Mouse (Mus musculus): Measurements from ENCODE around the gene Jmjd1c. TPM values are rescaled to one million over a fixed set of nuclear protein-coding genes. Genes with fewer than 3 reads are reported as not detected.

The Jmjd1c gene
- polyA plus RNA-seq, 2 experiments = 34.5 to 52.2 TPM

- no peak for DNase-seq (ENCODE audit: low spot score)
- Histone ChIP-seq H3K4me1 (ENCODE audit: control insufficient read depth, insufficient read depth, low read length) (peaks cover 9% of the 10 kb centered on the region), H3K4me2 (replicated peaks; ENCODE audit: low read depth, low read length, severe bottlenecking) (no peak overlapping the region), H3K27ac (replicated peaks; ENCODE audit: low read depth, low read length) (no peak overlapping the region), H3K4me3 (replicated peaks; ENCODE audit: low read length) (no peak overlapping the region), H3K36me3 (ENCODE audit: control insufficient read depth, insufficient read depth, low read length) (peaks cover 10% of the 10 kb centered on the region; the same call in 1 of the 2 replicates), H3K9ac (ENCODE audit: low read depth, low read length, severe bottlenecking) (no peak overlapping the region), H3K9me3 (ENCODE audit: control insufficient read depth, low read length) (no peaks in the 10 kb centered on the region), H3K27me3 (ENCODE audit: control insufficient read depth, insufficient read depth, low read length) (no peaks in the 10 kb centered on the region)
- ATAC-seq (ENCODE audit: low FRiP score, low read depth) = no peak
- no peak for TF ChIP-seq POLR2A (IDR thresholded peaks at IDR 0.05; ENCODE audit: borderline replicate concordance, extremely low read depth, insufficient read depth, insufficient read length)
- 95% methylated on average over 1 of the region's 1 CpGs for WGBS
Observed at GRCm38 (mm10) chr10:67190261-67190660, 94.3 kb downstream of the Jmjd1c start.

- Histone ChIP-seq H3K9me3 (ENCODE audit: control insufficient read depth, low read length) (no peaks in the 10 kb centered on the region), H3K4me1 (ENCODE audit: control insufficient read depth, insufficient read depth, low read length) (peaks cover 12% of the 10 kb centered on the region), H3K27ac (replicated peaks; ENCODE audit: low read depth, low read length) (no peak overlapping the region), H3K4me2 (replicated peaks; ENCODE audit: low read depth, low read length, severe bottlenecking) (no peak overlapping the region), H3K9ac (ENCODE audit: low read depth, low read length, severe bottlenecking) (no peak overlapping the region), H3K27me3 (ENCODE audit: control insufficient read depth, insufficient read depth, low read length) (no peaks in the 10 kb centered on the region), H3K4me3 (replicated peaks; ENCODE audit: low read length) (no peak overlapping the region), H3K36me3 (ENCODE audit: control insufficient read depth, insufficient read depth, low read length) (peaks cover 10% of the 10 kb centered on the region; the same call in 1 of the 2 replicates)
- no peak for DNase-seq (ENCODE audit: low spot score)
- ATAC-seq (ENCODE audit: low FRiP score, low read depth) = no peak
- 87% methylated on average over 3 of the region's 3 CpGs for WGBS
- TF ChIP-seq POLR2A (IDR thresholded peaks at IDR 0.05; ENCODE audit: borderline replicate concordance, extremely low read depth, insufficient read depth, insufficient read length) = no peak
Observed at GRCm38 (mm10) chr10:67192366-67192765, 96.4 kb downstream of the Jmjd1c start.

GRCm38 (mm10) chr10:67193003-67193652, 97.2 kb downstream of the Jmjd1c start:
- no peak for TF ChIP-seq POLR2A (IDR thresholded peaks at IDR 0.05; ENCODE audit: borderline replicate concordance, extremely low read depth, insufficient read depth, insufficient read length)
- H3K27me3 ChIP-seq (ENCODE audit: control insufficient read depth, insufficient read depth, low read length) = no peaks in the 10 kb centered on the region
- H3K4me1 ChIP-seq (ENCODE audit: control insufficient read depth, insufficient read depth, low read length) = peaks cover 6% of the 10 kb centered on the region; the same call in 1 of the 2 replicates
- H3K27ac ChIP-seq (replicated peaks; ENCODE audit: low read depth, low read length) = no peak overlapping the region
- H3K4me3 ChIP-seq (replicated peaks; ENCODE audit: low read length) = no peak overlapping the region
- no peak overlapping the region for H3K4me2 ChIP-seq (replicated peaks; ENCODE audit: low read depth, low read length, severe bottlenecking)
- 48% methylated on average over 3 of the region's 3 CpGs for WGBS
- DNase-seq (ENCODE audit: low spot score) (no peak), ATAC-seq (ENCODE audit: low FRiP score, low read depth) (no peak)
- H3K36me3 ChIP-seq (ENCODE audit: control insufficient read depth, insufficient read depth, low read length) = peaks cover 10% of the 10 kb centered on the region; the same call in 1 of the 2 replicates
- H3K9ac ChIP-seq (ENCODE audit: low read depth, low read length, severe bottlenecking) = no peak overlapping the region
- H3K9me3 ChIP-seq (ENCODE audit: control insufficient read depth, low read length) = no peaks in the 10 kb centered on the region

GRCm38 (mm10) chr10:67194046-67194445, 98.1 kb downstream of the Jmjd1c start:
- Histone ChIP-seq H3K9me3 (ENCODE audit: control insufficient read depth, low read length) (no peaks in the 10 kb centered on the region), H3K36me3 (ENCODE audit: control insufficient read depth, insufficient read depth, low read length) (peaks cover 10% of the 10 kb centered on the region; the same call in 1 of the 2 replicates), H3K9ac (ENCODE audit: low read depth, low read length, severe bottlenecking) (no peak overlapping the region), H3K27ac (replicated peaks; ENCODE audit: low read depth, low read length) (no peak overlapping the region), H3K4me2 (replicated peaks; ENCODE audit: low read depth, low read length, severe bottlenecking) (no peak overlapping the region), H3K4me3 (replicated peaks; ENCODE audit: low read length) (no peak overlapping the region), H3K4me1 (ENCODE audit: control insufficient read depth, insufficient read depth, low read length) (peaks cover 4% of the 10 kb centered on the region; the same call in 1 of the 2 replicates), H3K27me3 (ENCODE audit: control insufficient read depth, insufficient read depth, low read length) (no peaks in the 10 kb centered on the region)
- DNase-seq (ENCODE audit: low spot score) = no peak
- WGBS = 91% methylated on average over 3 of the region's 3 CpGs
- no peak for ATAC-seq (ENCODE audit: low FRiP score, low read depth)
- TF ChIP-seq POLR2A (IDR thresholded peaks at IDR 0.05; ENCODE audit: borderline replicate concordance, extremely low read depth, insufficient read depth, insufficient read length) = no peak

GRCm38 (mm10) chr10:67195671-67196070, 99.7 kb downstream of the Jmjd1c start:
- Histone ChIP-seq H3K27me3 (ENCODE audit: control insufficient read depth, insufficient read depth, low read length) (no peaks in the 10 kb centered on the region), H3K9ac (ENCODE audit: low read depth, low read length, severe bottlenecking) (no peak overlapping the region), H3K27ac (replicated peaks; ENCODE audit: low read depth, low read length) (no peak overlapping the region), H3K4me1 (ENCODE audit: control insufficient read depth, insufficient read depth, low read length) (peaks cover 3% of the 10 kb centered on the region; the same call in 1 of the 2 replicates), H3K4me3 (replicated peaks; ENCODE audit: low read length) (no peak overlapping the region), H3K9me3 (ENCODE audit: control insufficient read depth, low read length) (no peaks in the 10 kb centered on the region), H3K4me2 (replicated peaks; ENCODE audit: low read depth, low read length, severe bottlenecking) (no peak overlapping the region), H3K36me3 (ENCODE audit: control insufficient read depth, insufficient read depth, low read length) (peaks cover 3% of the 10 kb centered on the region; the same call in 1 of the 2 replicates)
- no peak for TF ChIP-seq POLR2A (IDR thresholded peaks at IDR 0.05; ENCODE audit: borderline replicate concordance, extremely low read depth, insufficient read depth, insufficient read length)
- DNase-seq (ENCODE audit: low spot score) (no peak), ATAC-seq (ENCODE audit: low FRiP score, low read depth) (no peak)
- 94% methylated on average over 1 of the region's 1 CpGs for WGBS

Measured in limb, embryonic 14.5 days (tissue).